Mouse (Mus musculus): ENCODE measurements around the gene Tmem14c. TPM values are rescaled to one million over a fixed set of nuclear protein-coding genes. Genes with fewer than 3 reads are reported as not detected.

The Tmem14c gene
- polyA plus RNA-seq, 1 experiment from 2014 or later = 142 TPM

- Histone ChIP-seq H3K4me1 (peaks cover 21% of the 10 kb centered on the region), H3K27ac (replicated peaks) (no peak overlapping the region), H3K4me3 (replicated peaks) (no peak overlapping the region), H3K4me2 (peak overlapping the region; percentile 75; the same call in 1 of the 2 replicates), H3K9ac (replicated peaks) (no peak overlapping the region), H3K27me3 (replicated peaks) (no peaks in the 10 kb centered on the region), H3K9me3 (replicated peaks) (no peaks in the 10 kb centered on the region), H3K36me3 (peaks cover 31% of the 10 kb centered on the region)
- 89% methylated on average over 4 of the region's 4 CpGs for WGBS
- no peak for ATAC-seq (ENCODE audit: low FRiP score)
Observed at GRCm38 (mm10) chr13:41017832-41018231, 1.7 kb downstream of the Tmem14c start.

DNA sequence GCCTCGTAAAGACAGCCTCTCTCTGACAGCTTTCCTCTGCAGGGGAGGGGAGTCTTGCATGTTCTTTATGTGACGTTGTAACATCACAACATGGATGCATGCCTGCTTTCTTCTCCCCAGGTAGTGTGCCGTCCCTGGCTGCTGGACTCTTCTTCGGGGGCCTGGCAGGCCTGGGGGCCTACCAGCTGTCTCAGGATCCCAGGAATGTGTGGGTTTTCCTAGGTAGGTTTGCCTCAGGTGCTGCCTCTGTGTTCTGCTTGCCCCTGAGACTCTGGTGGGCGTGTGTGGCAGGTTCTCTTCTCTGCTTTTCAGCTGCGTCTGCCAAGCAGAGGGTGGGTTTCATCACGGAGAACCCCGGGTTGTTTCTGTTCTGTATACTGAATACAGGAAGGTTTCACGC lies 2.1 kb downstream of the Tmem14c start:
- Histone ChIP-seq H3K9ac (replicated peaks) (no peak overlapping the region), H3K36me3 (peaks cover 27% of the 10 kb centered on the region), H3K27ac (replicated peaks) (no peak overlapping the region), H3K4me1 (peaks cover 21% of the 10 kb centered on the region), H3K9me3 (replicated peaks) (no peaks in the 10 kb centered on the region), H3K4me2 (no peak overlapping the region), H3K27me3 (replicated peaks) (no peaks in the 10 kb centered on the region), H3K4me3 (replicated peaks) (no peak overlapping the region)
- WGBS = 92% methylated on average over 9 of the region's 9 CpGs
- ATAC-seq (ENCODE audit: low FRiP score) = no peak

DNA sequence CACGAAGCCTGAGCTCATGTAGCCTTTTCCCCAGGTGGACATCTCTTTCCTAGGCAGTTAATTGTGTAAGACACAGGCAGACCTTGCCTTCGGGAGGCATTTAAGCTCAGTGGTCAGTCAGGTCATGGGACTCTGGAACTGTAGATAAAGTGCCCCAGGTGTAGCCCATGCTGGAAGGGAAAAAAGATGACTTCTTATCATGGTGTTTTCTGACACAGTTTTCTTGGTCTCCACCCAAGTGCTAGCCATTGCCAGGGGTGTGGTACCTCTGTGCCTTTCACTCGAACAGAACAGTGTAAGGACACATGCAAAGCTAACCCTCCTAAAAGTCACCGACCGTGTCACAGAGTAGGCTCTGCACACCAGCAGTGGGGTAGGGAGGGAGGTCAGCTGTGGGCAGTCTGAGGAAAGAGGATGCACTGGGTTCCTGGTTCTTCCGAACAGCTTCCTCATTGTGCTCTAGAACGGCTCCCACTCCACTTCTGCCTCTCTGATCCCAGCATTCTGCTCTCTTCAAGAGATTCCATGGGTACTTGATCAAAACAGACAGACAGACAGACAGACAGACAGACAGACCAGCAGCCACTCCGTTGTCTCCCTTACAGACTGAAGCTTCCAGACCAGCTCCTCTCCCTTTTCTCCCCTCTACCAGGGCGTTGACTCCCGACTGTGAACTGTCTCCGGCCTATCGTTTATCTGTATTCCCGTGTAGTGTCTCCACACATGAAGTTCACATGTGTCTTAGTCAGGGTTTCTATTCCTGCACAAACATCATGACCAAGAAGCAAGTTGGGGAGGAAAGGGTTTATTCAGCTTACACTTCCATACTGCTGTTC lies 2.9 kb downstream of the Tmem14c start:
- no peak overlapping the region for H3K9ac ChIP-seq (replicated peaks)
- peaks cover 22% of the 10 kb centered on the region for H3K36me3 ChIP-seq
- H3K4me1 ChIP-seq = peaks cover 21% of the 10 kb centered on the region
- H3K27me3 ChIP-seq (replicated peaks) = no peaks in the 10 kb centered on the region
- H3K27ac ChIP-seq (replicated peaks) = no peak overlapping the region
- no peak overlapping the region for H3K4me2 ChIP-seq
- H3K9me3 ChIP-seq (replicated peaks) = no peaks in the 10 kb centered on the region
- no peak for ATAC-seq (ENCODE audit: low FRiP score)
- H3K4me3 ChIP-seq (replicated peaks) = no peak overlapping the region
- WGBS = 95% methylated on average over 13 of the region's 13 CpGs

DNA sequence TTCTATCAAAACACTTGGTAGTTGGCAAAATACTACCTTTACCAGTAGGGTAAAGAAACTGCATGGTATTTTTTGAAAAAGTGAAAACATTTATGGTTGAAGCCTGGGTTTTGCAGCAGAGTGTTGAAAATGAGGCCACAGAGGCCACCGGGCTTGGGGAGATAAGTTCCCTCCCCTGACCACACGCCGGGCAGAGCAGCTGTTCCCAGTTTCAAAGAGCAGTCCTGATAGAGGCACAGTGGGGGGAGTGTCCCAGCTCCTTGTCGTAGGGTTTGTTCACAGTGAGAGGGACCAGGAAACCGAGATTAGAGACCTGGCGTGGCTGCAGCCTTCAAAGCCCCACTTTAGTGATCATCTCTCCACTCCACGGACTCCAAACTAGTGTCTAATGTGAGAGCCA lies 4.4 kb downstream of the Tmem14c start:
- Histone ChIP-seq H3K27ac (replicated peaks) (no peak overlapping the region), H3K9ac (replicated peaks) (no peak overlapping the region), H3K4me1 (peaks cover 18% of the 10 kb centered on the region), H3K4me3 (replicated peaks) (no peak overlapping the region), H3K36me3 (peaks cover 14% of the 10 kb centered on the region), H3K9me3 (replicated peaks) (no peaks in the 10 kb centered on the region), H3K4me2 (no peak overlapping the region), H3K27me3 (replicated peaks) (no peaks in the 10 kb centered on the region)
- WGBS = 82% methylated on average over 7 of the region's 7 CpGs
- ATAC-seq (ENCODE audit: low FRiP score) = no peak

- peaks cover 14% of the 10 kb centered on the region for H3K36me3 ChIP-seq
- peaks cover 12% of the 10 kb centered on the region for H3K4me1 ChIP-seq
- WGBS = 90% methylated on average over 6 of the region's 6 CpGs
- no peak overlapping the region for H3K4me2 ChIP-seq
- H3K9ac ChIP-seq (replicated peaks) = no peak overlapping the region
- ATAC-seq (ENCODE audit: low FRiP score) = no peak
- H3K27me3 ChIP-seq (replicated peaks) = no peaks in the 10 kb centered on the region
- H3K4me3 ChIP-seq (replicated peaks) = no peak overlapping the region
- H3K27ac ChIP-seq (replicated peaks) = no peak overlapping the region
- H3K9me3 ChIP-seq (replicated peaks) = no peaks in the 10 kb centered on the region
Observed at GRCm38 (mm10) chr13:41021607-41022006, 5.5 kb downstream of the Tmem14c start.

DNA sequence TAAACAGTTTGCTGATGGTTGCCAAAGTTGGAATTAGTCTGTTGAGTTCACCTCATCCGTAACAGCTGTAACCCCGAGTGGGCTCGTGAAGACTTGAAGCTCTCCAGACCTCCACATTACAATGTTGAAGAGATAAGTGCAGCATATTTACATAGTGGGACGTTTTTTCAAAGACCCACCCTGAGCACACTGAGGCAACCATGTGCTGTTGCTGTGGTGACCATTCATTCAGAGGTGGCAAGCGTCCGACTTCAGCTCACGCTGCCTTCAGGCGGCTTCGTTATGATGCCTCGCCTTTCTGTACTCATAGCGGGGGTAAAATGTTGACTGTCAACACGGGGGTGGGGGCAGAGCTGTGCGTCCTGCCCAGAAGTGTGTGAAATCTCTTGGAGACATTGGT lies 6.0 kb downstream of the Tmem14c start:
- Histone ChIP-seq H3K27me3 (replicated peaks) (no peaks in the 10 kb centered on the region), H3K4me3 (replicated peaks) (no peak overlapping the region), H3K4me1 (peaks cover 7% of the 10 kb centered on the region), H3K9me3 (replicated peaks) (no peaks in the 10 kb centered on the region), H3K4me2 (no peak overlapping the region), H3K27ac (replicated peaks) (no peak overlapping the region), H3K36me3 (peaks cover 14% of the 10 kb centered on the region), H3K9ac (replicated peaks) (no peak overlapping the region)
- 90% methylated on average over 13 of the region's 13 CpGs for WGBS
- ATAC-seq (ENCODE audit: low FRiP score) = no peak

DNA sequence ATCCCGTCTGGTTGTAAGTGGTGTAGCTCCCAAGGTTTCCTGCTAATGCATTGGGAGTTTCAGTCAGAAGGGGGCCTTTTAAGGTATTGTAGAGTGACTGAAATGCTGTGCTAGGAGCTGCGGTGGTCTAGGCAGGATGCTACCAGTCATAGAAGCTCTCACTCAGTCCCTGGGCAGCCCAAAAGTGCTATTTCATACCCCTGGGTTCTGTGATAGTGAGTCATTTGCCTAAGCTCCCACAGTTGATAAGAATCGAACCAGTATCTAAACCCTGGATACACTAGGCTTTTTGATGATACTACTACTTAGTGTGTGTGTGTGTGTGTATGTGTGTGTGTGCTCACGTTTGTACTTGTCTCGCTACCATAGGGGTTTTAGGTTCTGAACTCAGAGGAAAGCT lies 14.0 kb downstream of the Tmem14c start:
- H3K9ac ChIP-seq (replicated peaks) = no peak overlapping the region
- no peak overlapping the region for H3K4me2 ChIP-seq
- no peaks in the 10 kb centered on the region for H3K9me3 ChIP-seq (replicated peaks)
- no peak overlapping the region for H3K4me3 ChIP-seq (replicated peaks)
- no peaks in the 10 kb centered on the region for H3K36me3 ChIP-seq
- no peaks in the 10 kb centered on the region for H3K27me3 ChIP-seq (replicated peaks)
- H3K27ac ChIP-seq (replicated peaks) = no peak overlapping the region
- 86% methylated on average over 5 of the region's 5 CpGs for WGBS
- H3K4me1 ChIP-seq = no peaks in the 10 kb centered on the region
- ATAC-seq (ENCODE audit: low FRiP score) = no peak

GRCm38 (mm10) chr13:41042511-41042910 lies 26.4 kb downstream of the Tmem14c start:
- no peaks in the 10 kb centered on the region for H3K36me3 ChIP-seq
- 90% methylated on average over 4 of the region's 4 CpGs for WGBS
- ATAC-seq (ENCODE audit: low FRiP score) = no peak
- no peaks in the 10 kb centered on the region for H3K4me1 ChIP-seq
- H3K27me3 ChIP-seq (replicated peaks) = no peaks in the 10 kb centered on the region
- H3K9me3 ChIP-seq (replicated peaks) = no peaks in the 10 kb centered on the region
- no peak overlapping the region for H3K27ac ChIP-seq (replicated peaks)
- no peak overlapping the region for H3K4me3 ChIP-seq (replicated peaks)
- H3K9ac ChIP-seq (replicated peaks) = no peak overlapping the region
- H3K4me2 ChIP-seq = no peak overlapping the region

DNA sequence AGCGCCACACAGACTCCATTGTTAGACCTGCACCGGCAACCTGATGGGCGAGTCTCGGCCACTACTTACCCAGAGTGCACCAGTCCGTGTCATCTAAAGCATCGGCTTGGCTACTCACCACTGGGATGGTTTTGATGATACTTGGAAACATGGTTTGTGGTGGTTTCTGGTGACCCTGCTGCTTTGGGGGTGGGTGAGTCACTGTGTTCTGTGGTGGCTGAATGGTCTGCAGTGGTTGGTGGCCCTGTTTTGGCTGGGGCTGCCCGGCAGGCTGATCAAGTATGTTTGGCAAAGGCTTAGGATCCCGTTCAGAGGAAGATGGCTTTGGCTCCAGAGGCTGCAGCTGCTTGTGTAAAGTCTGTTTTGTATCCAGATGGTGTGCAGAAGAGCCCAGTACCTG lies 29.8 kb downstream of the Tmem14c start:
- Histone ChIP-seq H3K36me3 (no peaks in the 10 kb centered on the region), H3K9ac (replicated peaks) (no peak overlapping the region), H3K27ac (replicated peaks) (no peak overlapping the region), H3K4me1 (no peaks in the 10 kb centered on the region), H3K4me2 (no peak overlapping the region), H3K9me3 (replicated peaks) (no peaks in the 10 kb centered on the region), H3K4me3 (replicated peaks) (no peak overlapping the region), H3K27me3 (replicated peaks) (no peaks in the 10 kb centered on the region)
- 90% methylated on average over 8 of the region's 8 CpGs for WGBS
- ATAC-seq (ENCODE audit: low FRiP score) = no peak

- WGBS = 86% methylated on average over 6 of the region's 6 CpGs
- Histone ChIP-seq H3K9ac (replicated peaks) (no peak overlapping the region), H3K36me3 (no peaks in the 10 kb centered on the region), H3K4me3 (replicated peaks) (no peak overlapping the region), H3K4me1 (no peaks in the 10 kb centered on the region), H3K27ac (replicated peaks) (no peak overlapping the region), H3K9me3 (replicated peaks) (no peaks in the 10 kb centered on the region), H3K4me2 (no peak overlapping the region), H3K27me3 (replicated peaks) (no peaks in the 10 kb centered on the region)
- ATAC-seq (ENCODE audit: low FRiP score) = no peak
Observed at GRCm38 (mm10) chr13:41047280-41047679, 31.2 kb downstream of the Tmem14c start.

- 66% methylated on average over 5 of the region's 5 CpGs for WGBS
- Histone ChIP-seq H3K9ac (replicated peaks) (no peak overlapping the region), H3K36me3 (no peaks in the 10 kb centered on the region), H3K4me1 (no peaks in the 10 kb centered on the region), H3K4me3 (replicated peaks) (no peak overlapping the region), H3K27ac (replicated peaks) (no peak overlapping the region), H3K27me3 (replicated peaks) (no peaks in the 10 kb centered on the region), H3K9me3 (replicated peaks) (no peaks in the 10 kb centered on the region), H3K4me2 (no peak overlapping the region)
- ATAC-seq (ENCODE audit: low FRiP score) = no peak
Observed at GRCm38 (mm10) chr13:41051965-41052364, 35.9 kb downstream of the Tmem14c start.

DNA sequence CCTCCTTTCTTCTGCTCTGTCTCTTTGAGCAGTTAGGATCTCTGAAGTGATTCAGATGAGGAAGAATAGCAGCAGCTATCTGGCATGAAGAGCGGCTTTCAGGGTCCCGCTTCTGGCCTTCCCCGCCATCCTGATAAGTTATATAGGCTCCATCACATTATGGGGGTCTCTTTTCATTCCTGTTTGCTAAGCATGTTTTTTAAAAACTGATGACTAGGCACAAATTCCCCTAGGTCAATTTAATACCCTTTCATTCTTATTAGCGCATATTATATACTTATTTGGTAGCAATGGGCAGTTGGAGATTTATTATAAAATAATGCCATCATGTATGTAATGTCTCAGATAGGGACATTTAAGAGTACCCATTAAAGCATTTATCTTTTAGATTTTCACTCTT lies 51.5 kb downstream of the Tmem14c start:
- no peaks in the 10 kb centered on the region for H3K9me3 ChIP-seq (replicated peaks)
- no peaks in the 10 kb centered on the region for H3K27me3 ChIP-seq (replicated peaks)
- H3K4me2 ChIP-seq = no peak overlapping the region
- H3K36me3 ChIP-seq = no peaks in the 10 kb centered on the region
- no peak for ATAC-seq (ENCODE audit: low FRiP score)
- H3K9ac ChIP-seq (replicated peaks) = no peak overlapping the region
- no peak overlapping the region for H3K27ac ChIP-seq (replicated peaks)
- no peak overlapping the region for H3K4me3 ChIP-seq (replicated peaks)
- 97% methylated on average over 4 of the region's 4 CpGs for WGBS
- no peaks in the 10 kb centered on the region for H3K4me1 ChIP-seq

Measured in neural tube, embryonic 15.5 days (tissue).